12 mouse cellular contexts compared by ENCODE assay signal in the genomic region with DNA sequence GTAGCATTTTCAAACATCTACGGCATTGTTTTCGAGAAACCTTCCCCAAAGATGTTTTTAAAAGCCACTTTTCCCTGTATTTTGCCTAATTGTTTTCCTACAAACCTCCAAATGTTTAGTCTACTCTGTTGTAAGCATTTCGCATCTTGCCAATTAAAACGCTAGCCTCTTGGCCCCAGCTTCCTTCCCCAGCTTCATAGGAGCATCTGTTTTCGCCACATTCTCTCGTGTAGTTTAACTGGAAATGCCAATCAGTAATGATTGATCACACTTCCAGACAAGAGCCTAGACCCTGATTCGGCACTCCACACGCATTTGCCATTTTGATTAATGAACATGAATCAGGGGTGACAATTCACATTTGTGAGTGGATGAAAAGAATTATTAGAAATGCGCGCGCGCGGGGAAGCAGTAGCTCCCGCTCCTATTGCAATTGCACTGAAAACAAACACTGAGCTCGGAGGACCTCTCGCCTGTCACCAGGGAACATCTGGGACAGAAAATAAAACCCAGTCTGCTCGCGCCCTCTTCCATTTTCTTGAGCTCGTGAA. TPM values are rescaled to one million over a fixed set of nuclear protein-coding genes. Genes with fewer than 3 reads are reported as not detected.
DNase-seq lines count a peak whose midpoint lies in the region; ATAC-seq lines count a peak whose summit lies in the region.
"Had no signal": no experiment of that assay in that cellular context is flagged by ENCODE, and none has a peak within 500 bp of the region (broad histone marks: within the 10 kb centered on the region; RNA-seq: fewer than 3 reads in every experiment).

No protein-coding gene starts in this region.

- H3K36me3 ChIP-seq in forebrain, embryonic 14.5 days (ENCODE audit: control insufficient read depth, insufficient read depth, low read length): no peaks in the 10 kb centered on the region
- no peaks in the 10 kb centered on the region for H3K36me3 ChIP-seq in forebrain, embryonic 10.5 days (replicated peaks)
- H3K36me3 ChIP-seq in midbrain, embryonic 14.5 days (ENCODE audit: control insufficient read depth, insufficient read depth, low read length): no peaks in the 10 kb centered on the region
- no peaks in the 10 kb centered on the region for H3K36me3 ChIP-seq in midbrain, embryonic 10.5 days
- no peaks in the 10 kb centered on the region for H3K36me3 ChIP-seq in limb, embryonic 13.5 days
- no peaks in the 10 kb centered on the region for H3K36me3 ChIP-seq in stomach, embryonic 16.5 days (ENCODE audit: control insufficient read depth, insufficient read depth, low read length)
- H3K36me3 ChIP-seq: heart, embryonic 15.5 days had no signal

- peak overlapping the region; percentile 26 for H3K4me2 ChIP-seq in forebrain, embryonic 14.5 days (ENCODE audit: low read length)
- H3K4me2 ChIP-seq in midbrain, embryonic 14.5 days (ENCODE audit: low read length): 0 out of 2 replicates have a peak overlapping the region, but pooled peaks have one; percentile 5
- H3K4me2 ChIP-seq in limb, embryonic 13.5 days (replicated peaks): peak overlapping the region; percentile 42
- peak overlapping the region; percentile 20 for H3K4me2 ChIP-seq in stomach, embryonic 16.5 days (ENCODE audit: low read depth, low read length)
- H3K4me2 ChIP-seq: heart, embryonic 15.5 days had no signal

- no peaks in the 10 kb centered on the region for H3K9me3 ChIP-seq in forebrain, embryonic 14.5 days (replicated peaks; ENCODE audit: control insufficient read depth, low read length)
- H3K9me3 ChIP-seq in forebrain, embryonic 10.5 days: no peaks in the 10 kb centered on the region
- no peaks in the 10 kb centered on the region for H3K9me3 ChIP-seq in midbrain, embryonic 14.5 days (ENCODE audit: control insufficient read depth, low read length)
- H3K9me3 ChIP-seq in midbrain, embryonic 10.5 days (replicated peaks): no peaks in the 10 kb centered on the region
- H3K9me3 ChIP-seq in limb, embryonic 13.5 days: no peaks in the 10 kb centered on the region
- H3K9me3 ChIP-seq in stomach, embryonic 16.5 days (replicated peaks; ENCODE audit: control insufficient read depth, low read length): no peaks in the 10 kb centered on the region
- H3K9me3 ChIP-seq: heart, embryonic 15.5 days had no signal

- no peak overlapping the region for H3K4me3 ChIP-seq in forebrain, embryonic 14.5 days (ENCODE audit: low read depth, low read length)
- H3K4me3 ChIP-seq in forebrain, embryonic 10.5 days: no peak overlapping the region
- H3K4me3 ChIP-seq in midbrain, embryonic 14.5 days (replicated peaks; ENCODE audit: low read depth, low read length): no peak overlapping the region
- H3K4me3 ChIP-seq in midbrain, embryonic 10.5 days: no peak overlapping the region
- H3K4me3 ChIP-seq in limb, embryonic 13.5 days: peak overlapping the region; percentile 15; the same call in 1 of the 2 replicates
- H3K4me3 ChIP-seq in stomach, embryonic 16.5 days (replicated peaks; ENCODE audit: low read length): peak overlapping the region; percentile 12; the same call in 1 of the 2 replicates
- H3K4me3 ChIP-seq: heart, embryonic 15.5 days had no signal

- no peak for ATAC-seq in forebrain, embryonic 14.5 days
- no peak for ATAC-seq in midbrain, embryonic 14.5 days (ENCODE audit: low FRiP score, low TSS enrichment)
- no peak for ATAC-seq in limb, embryonic 13.5 days (ENCODE audit: low FRiP score, low read depth)
- ATAC-seq in stomach, embryonic 16.5 days (ENCODE audit: insufficient read depth, low FRiP score): no peak

- WGBS in forebrain, embryonic 14.5 days: 59% methylated on average over 19 of the region's 19 CpGs
- 91% methylated on average over 19 of the region's 19 CpGs for WGBS in forebrain, embryonic 10.5 days
- 82% methylated on average over 19 of the region's 19 CpGs for WGBS in midbrain, embryonic 14.5 days
- WGBS in midbrain, embryonic 10.5 days: 85% methylated on average over 19 of the region's 19 CpGs
- WGBS in limb, embryonic 13.5 days: 37% methylated on average over 19 of the region's 19 CpGs
- whole genome bisulfite sequencing in stomach, embryonic 16.5 days: 40% methylated on average over 19 of the region's 19 CpGs

- no peak overlapping the region for H3K27ac ChIP-seq in forebrain, embryonic 14.5 days (ENCODE audit: low read depth, low read length)
- no peak overlapping the region for H3K27ac ChIP-seq in forebrain, embryonic 10.5 days
- H3K27ac ChIP-seq in midbrain, embryonic 14.5 days (replicated peaks; ENCODE audit: low read depth, low read length): no peak overlapping the region
- no peak overlapping the region for H3K27ac ChIP-seq in midbrain, embryonic 10.5 days (replicated peaks)
- no peak overlapping the region for H3K27ac ChIP-seq in limb, embryonic 13.5 days
- H3K27ac ChIP-seq in stomach, embryonic 16.5 days (ENCODE audit: low read length): no peak overlapping the region
- H3K27ac ChIP-seq: heart, embryonic 15.5 days; macrophage had no signal

- no peaks in the 10 kb centered on the region for H3K27me3 ChIP-seq in forebrain, embryonic 14.5 days (replicated peaks; ENCODE audit: control insufficient read depth, insufficient read depth, low read length)
- no peaks in the 10 kb centered on the region for H3K27me3 ChIP-seq in forebrain, embryonic 10.5 days (ENCODE audit: poor library complexity, severe bottlenecking)
- no peaks in the 10 kb centered on the region for H3K27me3 ChIP-seq in midbrain, embryonic 14.5 days (ENCODE audit: control insufficient read depth, insufficient read depth, low read length)
- no peaks in the 10 kb centered on the region for H3K27me3 ChIP-seq in midbrain, embryonic 10.5 days (ENCODE audit: low read depth, poor library complexity, severe bottlenecking)
- H3K27me3 ChIP-seq in limb, embryonic 13.5 days: no peaks in the 10 kb centered on the region
- H3K27me3 ChIP-seq in stomach, embryonic 16.5 days (ENCODE audit: control insufficient read depth, insufficient read depth, low read length): no peaks in the 10 kb centered on the region
- H3K27me3 ChIP-seq: heart, embryonic 15.5 days had no signal

- no peak overlapping the region for H3K9ac ChIP-seq in forebrain, embryonic 14.5 days (ENCODE audit: low read length)
- H3K9ac ChIP-seq in midbrain, embryonic 14.5 days (replicated peaks; ENCODE audit: low read length): no peak overlapping the region
- no peak overlapping the region for H3K9ac ChIP-seq in limb, embryonic 13.5 days
- no peak overlapping the region for H3K9ac ChIP-seq in stomach, embryonic 16.5 days (ENCODE audit: low read length)
- H3K9ac ChIP-seq: heart, embryonic 15.5 days had no signal

- 0 out of 2 replicates have a peak, but pooled peaks cover 2% of the 10 kb centered on the region for H3K4me1 ChIP-seq in forebrain, embryonic 14.5 days (ENCODE audit: control insufficient read depth, insufficient read depth, low read length)
- H3K4me1 ChIP-seq in forebrain, embryonic 10.5 days: no peaks in the 10 kb centered on the region
- no peaks in the 10 kb centered on the region for H3K4me1 ChIP-seq in midbrain, embryonic 14.5 days (ENCODE audit: control insufficient read depth, insufficient read depth, low read length)
- no peaks in the 10 kb centered on the region for H3K4me1 ChIP-seq in midbrain, embryonic 10.5 days
- H3K4me1 ChIP-seq in limb, embryonic 13.5 days: peaks cover 8% of the 10 kb centered on the region; the same call in 1 of the 2 replicates
- H3K4me1 ChIP-seq in stomach, embryonic 16.5 days (ENCODE audit: control insufficient read depth, insufficient read depth, low read length): no peaks in the 10 kb centered on the region
- H3K4me1 ChIP-seq: heart, embryonic 15.5 days had no signal

- peak; percentile 36 for DNase-seq in forebrain, embryonic 14.5 days (ENCODE audit: low spot score)
- no peak for DNase-seq in forebrain, embryonic 10.5 days (ENCODE audit: extremely low spot score, low spot score)
- DNase-seq in midbrain, embryonic 14.5 days: peak; percentile 16
- no peak for DNase-seq in midbrain, embryonic 10.5 days (ENCODE audit: low spot score)
- DNase-seq in right cerebral cortex, adult 2 months (ENCODE audit: low spot score in 2 of 2): no peak
- DNase-seq in thymus, adult 18-20 months: no peak
- DNase-seq: left cerebral cortex, postnatal 4 days; thymus, postnatal 36 days had no signal

RNA-seq across cellular contexts. Expression of gene Pdzrn4, which starts 45.0 kb away (rescaled TPM):
- polyA plus RNA-seq in forebrain, embryonic 14.5 days (2014; fragmentation: Nextera tagmentation; extraction: Ambion mirVana): 13.5 and 17.8 TPM in 2 replicates
- polyA plus RNA-seq in forebrain, embryonic 10.5 days (2016; fragmentation: Nextera tagmentation; extraction: Ambion mirVana): 1.4 and 1.5 TPM in 2 replicates
- polyA plus RNA-seq in midbrain, embryonic 14.5 days (2014; fragmentation: Nextera tagmentation; extraction: Ambion mirVana): 21.2 and 25.2 TPM in 2 replicates
- 6.3 and 7.7 TPM in 2 replicates for polyA plus RNA-seq in midbrain, embryonic 10.5 days (2016; fragmentation: Nextera tagmentation; extraction: Ambion mirVana)
- polyA plus RNA-seq in limb, embryonic 13.5 days (2015; fragmentation: Nextera tagmentation; extraction: Ambion mirVana): 3.0 and 3.7 TPM in 2 replicates
- 2.0 and 2.7 TPM in 2 replicates for polyA plus RNA-seq in stomach, embryonic 16.5 days (2015; fragmentation: Nextera tagmentation; extraction: Ambion mirVana)
- polyA plus RNA-seq: macrophage had no signal

Comparison
In these comparisons a context has a peak if more than half of its experiments do, and no peak if none do; other contexts are left out.
1. DNase-seq: peak in forebrain, embryonic 14.5 days (single experiment) and midbrain, embryonic 14.5 days (single experiment); none in forebrain, embryonic 10.5 days (single experiment), midbrain, embryonic 10.5 days (single experiment), right cerebral cortex, adult 2 months (0 of 2) and thymus, adult 18-20 months (0 of 2).
2. H3K4me3 ChIP-seq: peak in limb, embryonic 13.5 days (single experiment) and stomach, embryonic 16.5 days (single experiment); none in forebrain, embryonic 14.5 days (single experiment), forebrain, embryonic 10.5 days (single experiment), midbrain, embryonic 14.5 days (single experiment) and midbrain, embryonic 10.5 days (single experiment).
3. Peak in every context shown above with its lines, with median percentiles within 50 percentile points of each other: H3K4me2 ChIP-seq.